Mouse (Mus musculus): Measurements from ENCODE around the gene Cfap97.

DNA sequence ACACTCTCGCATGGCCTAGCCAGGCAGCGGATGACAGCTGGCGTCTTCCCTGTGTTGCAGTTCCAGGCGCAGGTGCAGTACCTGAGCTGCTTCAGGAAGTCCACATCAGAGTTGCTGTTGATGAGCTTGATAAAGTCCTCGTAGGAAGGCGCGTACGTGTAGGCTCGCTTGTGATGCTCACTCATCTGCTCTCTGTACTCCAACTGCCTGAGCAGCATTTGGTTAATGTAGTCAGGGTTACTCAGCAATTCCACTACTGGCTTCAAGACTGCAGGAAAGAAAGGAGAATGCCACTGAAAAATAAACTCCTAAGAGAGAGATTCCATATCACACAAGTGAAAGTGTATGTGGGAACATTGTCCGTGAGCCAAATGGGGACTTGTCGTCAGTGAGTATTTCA is 48.1 kb upstream of the Cfap97 start:
- no peak for TF ChIP-seq CTCF (IDR thresholded peaks at IDR 0.05; ENCODE audit: low read depth, low read length)
- no peak for TF ChIP-seq POLR2A (IDR thresholded peaks at IDR 0.05; ENCODE audit: extremely low read depth, insufficient read depth, low read length)

Data from liver, adult 2 months (tissue).